Mouse (Mus musculus) MEL (cell line): ENCODE measurements around the gene Vps8. TPM values are rescaled to one million over a fixed set of nuclear protein-coding genes. Genes with fewer than 3 reads are reported as not detected.
A peak's percentile ranks its signal among the peaks of the same experiment; 100 is the strongest.

Experiments used
- DNase-seq: peaks from one replicate; pipeline ENCODE4 v3.0.0; 2011; ENCODE audit warnings: low read depth, low spot score
- H3K27ac ChIP-seq: 2 replicates; pipeline ENCODE4 v1.5.1; 2012; ENCODE audit warnings: low read depth, mild to moderate bottlenecking, control low read depth, low read length, moderate library complexity; ENCODE audit not compliant: control insufficient read depth
- H3K27me3 ChIP-seq, 2 experiments: fragments of 150-350 bp in 1 of 2; sonication (generic) in 1 of 2; 2 replicates each; pipeline ENCODE4 v1.6.1; 2012; ENCODE audit warnings: low read length in 2 of 2, mild to moderate bottlenecking in 2 of 2, improper control_type of control experiment in 1 of 2, moderate library complexity in 1 of 2; ENCODE audit not compliant: insufficient read depth in 2 of 2, control insufficient read depth in 1 of 2
- H3K36me3 ChIP-seq, 2 experiments: 2 replicates each; pipeline ENCODE4 v1.6.1; 2012 to 2014; ENCODE audit warnings: low read length in 2 of 2, improper control_type of control experiment in 1 of 2, inconsistent platforms in 1 of 2, mild to moderate bottlenecking in 1 of 2; ENCODE audit not compliant: insufficient read depth in 2 of 2, control insufficient read depth in 1 of 2
- H3K4me1 ChIP-seq, 2 experiments: fragments of 150-350 bp in 1 of 2; sonication (generic) in 1 of 2; 2 replicates each; pipeline ENCODE4 v1.6.1; 2012; ENCODE audit warnings: low read length in 2 of 2, improper control_type of control experiment in 1 of 2, mild to moderate bottlenecking in 1 of 2; ENCODE audit not compliant: insufficient read depth in 2 of 2, control insufficient read depth in 1 of 2
- H3K4me3 ChIP-seq, 2 experiments: fragments of 150-350 bp in 1 of 2; sonication (generic) in 1 of 2; 2 replicates each; pipeline ENCODE4 v1.5.1; 2012; ENCODE audit warnings: low read depth in 2 of 2, low read length in 2 of 2, mild to moderate bottlenecking in 2 of 2, moderate library complexity in 2 of 2, control low read depth in 1 of 2, improper control_type of control experiment in 1 of 2; ENCODE audit not compliant: control insufficient read depth in 1 of 2, insufficient read depth in 1 of 2
- H3K79me2 ChIP-seq: 2 replicates; pipeline ENCODE4 v1.6.1; 2012; ENCODE audit warnings: mild to moderate bottlenecking, low read length, moderate library complexity; ENCODE audit not compliant: control insufficient read depth, poor library complexity, insufficient read depth
- H3K9ac ChIP-seq: 2 replicates; pipeline ENCODE4 v1.6.1; 2012; ENCODE audit warnings: low read depth, mild to moderate bottlenecking, control low read depth, low read length, moderate library complexity; ENCODE audit not compliant: control insufficient read depth, poor library complexity, severe bottlenecking
- H3K9me3 ChIP-seq: fragments of 150-350 bp; sonication (generic); replicated peaks from 2 replicates; pipeline ENCODE4 v1.6.1; 2012; ENCODE audit warnings: mild to moderate bottlenecking, low read length, improper control_type of control experiment, moderate library complexity; ENCODE audit not compliant: insufficient read depth
- CHD1 ChIP-seq: IDR thresholded peaks from 2 replicates; pipeline ENCODE4 v1.6.1; 2012; ENCODE audit warnings: low read depth, mild to moderate bottlenecking, inconsistent platforms, low read length, improper control_type of control experiment
- CTCF ChIP-seq, 3 experiments: IDR thresholded peaks in 2 of 3; conservative IDR thresholded peaks in 1 of 3; 2 replicates each; pipeline ENCODE4 v1.5.1; 2011 to 2012; ENCODE audit warnings: low read length in 3 of 3, low read depth in 2 of 3, mild to moderate bottlenecking in 2 of 3, improper control_type of control experiment in 1 of 3, inconsistent platforms in 1 of 3, mixed read lengths in 1 of 3, moderate library complexity in 1 of 3; ENCODE audit not compliant: control insufficient read depth in 1 of 3, insufficient read depth in 1 of 3, poor library complexity in 1 of 3, severe bottlenecking in 1 of 3
- ELF1 ChIP-seq: IDR thresholded peaks from 2 replicates; pipeline ENCODE4 v1.6.1; 2014; ENCODE audit warnings: low read depth, mild to moderate bottlenecking, inconsistent platforms, low read length, improper control_type of control experiment, moderate library complexity
- GABPA ChIP-seq: IDR thresholded peaks from 2 replicates; pipeline ENCODE4 v1.6.1; 2012; ENCODE audit warnings: low read depth, mild to moderate bottlenecking, inconsistent platforms, low read length, improper control_type of control experiment, moderate library complexity
- MAFK ChIP-seq: IDR thresholded peaks from 2 replicates; pipeline ENCODE4 v1.6.1; 2011; ENCODE audit warnings: low read depth, mild to moderate bottlenecking, low read length, improper control_type of control experiment, borderline replicate concordance
- MAX ChIP-seq: IDR thresholded peaks from 2 replicates; pipeline ENCODE4 v1.6.1; 2011; ENCODE audit warnings: low read length, improper control_type of control experiment
- MYB ChIP-seq: IDR thresholded peaks from 2 replicates; pipeline ENCODE4 v1.6.1; 2011; ENCODE audit warnings: mild to moderate bottlenecking, low read depth, low read length, improper control_type of control experiment
- MYC ChIP-seq: IDR thresholded peaks from 2 replicates; pipeline ENCODE4 v1.6.1; 2011; ENCODE audit warnings: low read depth, mild to moderate bottlenecking, low read length, improper control_type of control experiment, moderate library complexity
- RAD21 ChIP-seq: IDR thresholded peaks from 2 replicates; pipeline ENCODE4 v1.6.1; 2011; ENCODE audit warnings: mild to moderate bottlenecking, low read depth, low read length, improper control_type of control experiment
- RCOR1 ChIP-seq: IDR thresholded peaks from 2 replicates; pipeline ENCODE4 v1.6.1; 2012; ENCODE audit warnings: low read depth, mild to moderate bottlenecking, inconsistent platforms, low read length, improper control_type of control experiment
- SIN3A ChIP-seq: IDR thresholded peaks from 2 replicates; pipeline ENCODE4 v1.6.1; 2012; ENCODE audit warnings: low read length, improper control_type of control experiment, inconsistent platforms
- SMC3 ChIP-seq: IDR thresholded peaks from 2 replicates; pipeline ENCODE4 v1.6.1; 2011; ENCODE audit warnings: low read depth, low read length, improper control_type of control experiment
- TBP ChIP-seq: IDR thresholded peaks from 2 replicates; pipeline ENCODE4 v1.8.0; 2011; ENCODE audit warnings: low read depth, low read length, improper control_type of control experiment
- TCF12 ChIP-seq: IDR thresholded peaks from 2 replicates; pipeline ENCODE4 v1.6.1; 2014; ENCODE audit warnings: low read depth, mild to moderate bottlenecking, inconsistent platforms, low read length, improper control_type of control experiment, moderate library complexity
- USF1 ChIP-seq: IDR thresholded peaks from 2 replicates; pipeline ENCODE4 v1.6.1; 2014; ENCODE audit warnings: low read depth, mild to moderate bottlenecking, inconsistent platforms, low read length, improper control_type of control experiment, moderate library complexity
- USF2 ChIP-seq, 2 experiments: IDR thresholded peaks; 2 replicates each; pipeline ENCODE4 v1.6.1; 2011 to 2012; ENCODE audit warnings: improper control_type of control experiment in 2 of 2, low read length in 2 of 2, borderline replicate concordance in 1 of 2, inconsistent platforms in 1 of 2, low read depth in 1 of 2, mild to moderate bottlenecking in 1 of 2; ENCODE audit not compliant: insufficient read depth in 1 of 2
- ZC3H11A ChIP-seq: IDR thresholded peaks from 2 replicates; pipeline ENCODE4 v1.6.1; 2012; ENCODE audit warnings: low read depth, mild to moderate bottlenecking, inconsistent platforms, low read length, improper control_type of control experiment
- ZKSCAN1 ChIP-seq: IDR thresholded peaks from 2 replicates; pipeline ENCODE4 v1.6.1; 2012; ENCODE audit warnings: low read depth, mild to moderate bottlenecking, inconsistent platforms, low read length, improper control_type of control experiment, moderate library complexity
- ZNF384 ChIP-seq: IDR thresholded peaks from 2 replicates; pipeline ENCODE4 v1.6.1; 2012; ENCODE audit warnings: low read depth, mild to moderate bottlenecking, inconsistent platforms, low read length, improper control_type of control experiment
- polyA plus RNA-seq, 2 experiments: library from polyadenylated mRNA; stranded (reverse) in 1 of 2; unstranded in 1 of 2; fragments of >175 nt in 1 of 2; fragments of >200 nt in 1 of 2; gene quantifications; 2 replicates each; pipeline versions ENCODE4 v1.2.1 to v1.2.4; 2012; ENCODE audit warnings: low replicate concordance in 2 of 2, low read depth in 1 of 2; ENCODE audit not compliant: insufficient read length in 2 of 2, insufficient read depth in 1 of 2, missing spikeins in 1 of 2
- total RNA-seq: library from RNA; depleted of rRNA; stranded (reverse); fragments of 300-350 nt; gene quantifications from 2 replicates; pipeline ENCODE4 v1.2.3, GENCODE M21; 2012

The Vps8 gene
- total and polyA plus RNA-seq, 3 experiments: 10.5 to 14.0 TPM; not detected in 1

GRCm38 (mm10) chr16:21392517-21393112 lies 30.3 kb upstream of the Vps8 start:
- Histone ChIP-seq H3K79me2 (no peaks in the 10 kb centered on the region), H3K27me3 (peaks cover 1 to 2% of the 10 kb centered on the region in 2 experiments; a peak in 2 of 4 replicates), H3K4me3 (no peak overlapping the region), H3K36me3 (no peaks in the 10 kb centered on the region), H3K27ac (no peak overlapping the region), H3K4me1 (no peaks in the 10 kb centered on the region), H3K9ac (no peak overlapping the region), H3K9me3 (no peaks in the 10 kb centered on the region)
- DNase-seq: peak; percentile 88
- TF ChIP-seq SMC3 (peak; percentile 95), TBP (no peak), CTCF (IDR thresholded peaks at IDR 0.05 in 2 of 3, conservative IDR thresholded peaks at IDR 0.05 in 1 of 3; ENCODE audit: control insufficient read depth in 1 of 3, insufficient read depth in 1 of 3, low read depth in 2 of 3, low read length in 3 of 3, poor library complexity in 1 of 3, severe bottlenecking in 1 of 3) (peak; percentile 60 to 93 (median 91)), ZC3H11A (peak; percentile 92), USF2 (IDR thresholded peaks at IDR 0.05; ENCODE audit: borderline replicate concordance in 1 of 2, insufficient read depth in 1 of 2, low read depth in 1 of 2, low read length in 2 of 2) (no peak), CHD1 (no peak), MYC (no peak), RAD21 (peak; percentile 97)

GRCm38 (mm10) chr16:21395546-21395945 lies 27.4 kb upstream of the Vps8 start:
- no peak overlapping the region for H3K4me3 ChIP-seq
- H3K36me3 ChIP-seq: no peaks in the 10 kb centered on the region
- no peaks in the 10 kb centered on the region for H3K9me3 ChIP-seq
- no peak overlapping the region for H3K27ac ChIP-seq
- no peak overlapping the region for H3K9ac ChIP-seq
- no peak for DNase-seq
- no peaks in the 10 kb centered on the region for H3K4me1 ChIP-seq
- peaks cover 1 to 2% of the 10 kb centered on the region in 2 experiments; a peak in 2 of 4 replicates for H3K27me3 ChIP-seq
- TF ChIP-seq SIN3A: no peak
- no peak for TF ChIP-seq TCF12
- TF ChIP-seq TBP: no peak
- no peak for TF ChIP-seq GABPA
- no peak for TF ChIP-seq USF2 (IDR thresholded peaks at IDR 0.05; ENCODE audit: borderline replicate concordance in 1 of 2, insufficient read depth in 1 of 2, low read depth in 1 of 2, low read length in 2 of 2)
- TF ChIP-seq ZKSCAN1: no peak
- TF ChIP-seq CTCF (IDR thresholded peaks at IDR 0.05 in 2 of 3, conservative IDR thresholded peaks at IDR 0.05 in 1 of 3; ENCODE audit: control insufficient read depth in 1 of 3, insufficient read depth in 1 of 3, low read depth in 2 of 3, low read length in 3 of 3, poor library complexity in 1 of 3, severe bottlenecking in 1 of 3): no peak
- no peak for TF ChIP-seq USF1
- TF ChIP-seq MYB: no peak
- TF ChIP-seq RCOR1: no peak
- TF ChIP-seq SMC3: no peak
- no peak for TF ChIP-seq ZNF384
- no peak for TF ChIP-seq MAX
- no peak for TF ChIP-seq ELF1
- TF ChIP-seq MAFK: no peak
- H3K79me2 ChIP-seq: no peaks in the 10 kb centered on the region
